Mouse (Mus musculus): Measurements from ENCODE around the gene Cpox. TPM values are rescaled to one million over a fixed set of nuclear protein-coding genes. Genes with fewer than 3 reads are reported as not detected.

Gene Cpox
- polyA plus RNA-seq, 1 experiment from 2014 or later = 40.9 TPM

DNA sequence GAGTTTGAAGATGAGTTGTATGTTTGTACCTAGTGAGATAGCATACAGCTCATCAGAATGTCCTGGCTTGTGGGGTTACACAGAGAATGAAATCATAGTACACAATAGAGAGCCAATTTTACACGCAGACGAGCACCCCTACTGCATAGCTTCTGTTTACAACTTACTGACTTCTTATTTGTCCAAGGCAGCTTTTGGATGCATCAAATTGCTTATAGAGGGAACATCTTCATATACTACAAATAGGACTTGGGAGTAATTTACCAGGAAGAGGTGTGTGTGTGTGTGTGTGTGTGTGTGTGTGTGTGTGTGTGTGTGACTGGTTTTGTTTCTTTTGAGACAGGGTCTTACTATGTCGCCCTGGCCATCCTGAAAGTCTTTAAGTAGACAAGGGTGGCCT, 1.5 kb upstream of the Cpox start:
- H3K27ac ChIP-seq = no peak overlapping the region

DNA sequence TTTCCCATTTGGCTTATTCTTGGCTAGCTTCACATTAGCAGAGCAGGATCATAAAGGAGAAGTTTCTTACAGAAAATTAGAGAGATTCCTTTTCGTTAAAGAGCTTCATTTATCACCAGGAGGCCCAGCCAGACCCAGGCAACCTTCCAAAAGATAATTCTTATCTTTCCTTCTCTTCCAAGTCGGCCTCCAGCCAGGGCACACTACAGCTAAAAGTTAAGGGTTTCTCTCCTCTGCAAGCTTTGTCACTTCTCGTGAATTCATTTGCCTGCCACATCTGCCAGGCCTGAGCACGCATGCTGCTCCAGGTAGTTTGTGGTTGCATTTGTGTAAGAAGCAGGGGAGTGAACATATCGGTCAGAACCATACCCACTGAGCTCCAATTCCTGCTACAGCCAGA, 828 bp upstream of the Cpox start:
- H3K4me2 ChIP-seq (ENCODE audit: low read length) = no peak overlapping the region; the same call in 1 of the 2 replicates
- peaks cover 8% of the 10 kb centered on the region; the same call in 1 of the 2 replicates for H3K36me3 ChIP-seq (ENCODE audit: insufficient read depth, low read length)
- no peak overlapping the region for H3K27ac ChIP-seq
- no peaks in the 10 kb centered on the region for H3K27me3 ChIP-seq (ENCODE audit: insufficient read depth, low read length)
- H3K9me3 ChIP-seq (replicated peaks; ENCODE audit: low read length) = no peaks in the 10 kb centered on the region
- no peak for TF ChIP-seq CTCF (IDR thresholded peaks at IDR 0.05; ENCODE audit: low read depth)
- no peak overlapping the region for H3K9ac ChIP-seq (ENCODE audit: low read depth, low read length)
- 54% methylated on average over 5 of the region's 5 CpGs for whole genome bisulfite sequencing
- H3K4me3 ChIP-seq (replicated peaks; ENCODE audit: low read depth, low read length) = no peak overlapping the region
- ATAC-seq (replicated peaks; ENCODE audit: low FRiP score, low read depth) (no peak), DNase-seq (ENCODE audit: low spot score) (peak; percentile 34)
- 0 out of 2 replicates have a peak, but pooled peaks cover 2% of the 10 kb centered on the region for H3K4me1 ChIP-seq (replicated peaks; ENCODE audit: insufficient read depth, low read length)

More for the DNA sequence above, 1.5 kb upstream of the Cpox start:
- WGBS = 95% methylated on average over 3 of the region's 3 CpGs
- ATAC-seq (replicated peaks; ENCODE audit: low FRiP score, low read depth) (no peak), DNase-seq (ENCODE audit: low spot score) (no peak)
- Histone ChIP-seq H3K4me3 (replicated peaks; ENCODE audit: low read depth, low read length) (no peak overlapping the region), H3K9me3 (replicated peaks; ENCODE audit: low read length) (no peaks in the 10 kb centered on the region), H3K4me1 (replicated peaks; ENCODE audit: insufficient read depth, low read length) (0 out of 2 replicates have a peak, but pooled peaks cover 2% of the 10 kb centered on the region), H3K27me3 (ENCODE audit: insufficient read depth, low read length) (no peaks in the 10 kb centered on the region), H3K9ac (ENCODE audit: low read depth, low read length) (no peak overlapping the region), H3K36me3 (ENCODE audit: insufficient read depth, low read length) (0 out of 2 replicates have a peak, but pooled peaks cover 1% of the 10 kb centered on the region), H3K4me2 (ENCODE audit: low read length) (no peak overlapping the region)
- no peak for TF ChIP-seq CTCF (IDR thresholded peaks at IDR 0.05; ENCODE audit: low read depth)

DNA sequence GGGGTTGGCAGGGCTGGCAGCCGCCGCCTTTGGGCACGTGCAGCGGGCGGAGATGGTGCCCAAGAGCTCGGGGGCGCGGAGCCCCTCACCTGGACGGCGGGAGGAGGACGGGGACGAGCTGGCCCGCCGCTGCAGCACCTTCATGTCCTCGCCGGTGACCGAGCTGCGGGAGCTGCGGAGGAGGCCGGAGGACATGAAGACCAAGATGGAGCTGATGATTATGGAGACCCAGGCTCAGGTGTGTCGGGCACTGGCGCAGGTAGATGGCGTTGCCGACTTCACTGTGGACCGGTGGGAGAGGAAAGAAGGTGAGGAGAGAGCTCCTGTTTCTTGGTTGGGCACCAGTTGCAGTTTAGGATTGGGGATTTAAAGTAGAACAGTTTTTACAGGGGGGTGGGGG, 551 bp downstream of the Cpox start:
- peak; percentile 30; the same call in 1 of the 2 replicates for TF ChIP-seq CTCF (IDR thresholded peaks at IDR 0.05; ENCODE audit: low read depth)
- under 1% methylated on average over 25 of the region's 25 CpGs for WGBS
- Histone ChIP-seq H3K4me3 (replicated peaks; ENCODE audit: low read depth, low read length) (peak overlapping the region; percentile 99), H3K4me2 (ENCODE audit: low read length) (peak overlapping the region; percentile 91), H3K27me3 (ENCODE audit: insufficient read depth, low read length) (no peaks in the 10 kb centered on the region), H3K9me3 (replicated peaks; ENCODE audit: low read length) (no peaks in the 10 kb centered on the region), H3K36me3 (ENCODE audit: insufficient read depth, low read length) (peaks cover 16% of the 10 kb centered on the region; the same call in 1 of the 2 replicates), H3K27ac (peak overlapping the region; percentile 82), H3K4me1 (replicated peaks; ENCODE audit: insufficient read depth, low read length) (0 out of 2 replicates have a peak, but pooled peaks cover 2% of the 10 kb centered on the region), H3K9ac (ENCODE audit: low read depth, low read length) (peak overlapping the region; percentile 81)
- DNase-seq (ENCODE audit: low spot score) (no peak), ATAC-seq (replicated peaks; ENCODE audit: low FRiP score, low read depth) (peak; percentile 51)

DNA sequence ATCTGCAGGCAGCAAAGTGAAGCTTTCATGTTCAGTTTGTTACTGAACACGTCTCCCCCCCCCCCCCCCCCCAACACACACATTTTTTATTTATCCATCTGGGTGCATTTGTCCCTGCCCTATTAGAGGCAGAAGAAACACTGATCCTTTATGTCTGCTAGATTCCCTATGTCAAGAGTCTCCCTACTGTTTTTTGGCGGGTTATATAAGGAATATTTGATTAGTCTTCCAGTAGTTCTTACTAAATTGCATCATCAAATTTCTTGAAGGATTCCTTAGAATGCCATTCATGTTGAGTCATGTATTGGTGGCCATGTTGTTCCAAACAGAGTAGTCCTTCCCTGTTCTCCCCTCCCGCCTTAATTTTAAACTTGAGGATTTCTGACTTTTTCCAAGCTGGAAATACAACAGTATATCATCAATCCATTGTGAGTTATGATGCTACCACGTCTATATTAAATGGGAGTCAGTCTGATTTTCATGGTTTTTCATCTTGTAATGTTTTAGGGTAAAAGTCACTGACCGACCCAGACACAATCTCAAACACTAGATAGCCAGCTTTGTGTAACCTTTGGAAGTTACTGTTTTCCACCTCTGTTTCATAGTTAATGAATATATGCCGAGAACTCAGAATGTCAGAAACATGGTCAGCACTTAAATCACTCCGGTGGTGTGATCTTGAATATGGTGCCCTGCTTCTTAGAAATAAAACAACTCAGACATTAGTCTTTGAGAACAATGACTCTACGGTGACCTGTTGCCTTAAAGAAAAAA, 1.3 kb downstream of the Cpox start:
- 0 out of 2 replicates have a peak, but pooled peaks cover 2% of the 10 kb centered on the region for H3K4me1 ChIP-seq (replicated peaks; ENCODE audit: insufficient read depth, low read length)
- peak overlapping the region; percentile 99 for H3K4me3 ChIP-seq (replicated peaks; ENCODE audit: low read depth, low read length)
- no peak overlapping the region for H3K27ac ChIP-seq
- 66% methylated on average over 8 of the region's 8 CpGs for WGBS
- TF ChIP-seq CTCF (IDR thresholded peaks at IDR 0.05; ENCODE audit: low read depth) = no peak
- peak overlapping the region; percentile 81; the same call in 1 of the 2 replicates for H3K9ac ChIP-seq (ENCODE audit: low read depth, low read length)
- DNase-seq (ENCODE audit: low spot score) = no peak
- ATAC-seq (replicated peaks; ENCODE audit: low FRiP score, low read depth) = no peak
- peaks cover 18% of the 10 kb centered on the region; the same call in 1 of the 2 replicates for H3K36me3 ChIP-seq (ENCODE audit: insufficient read depth, low read length)
- no peaks in the 10 kb centered on the region for H3K27me3 ChIP-seq (ENCODE audit: insufficient read depth, low read length)
- H3K4me2 ChIP-seq (ENCODE audit: low read length) = peak overlapping the region; percentile 91
- no peaks in the 10 kb centered on the region for H3K9me3 ChIP-seq (replicated peaks; ENCODE audit: low read length)

DNA sequence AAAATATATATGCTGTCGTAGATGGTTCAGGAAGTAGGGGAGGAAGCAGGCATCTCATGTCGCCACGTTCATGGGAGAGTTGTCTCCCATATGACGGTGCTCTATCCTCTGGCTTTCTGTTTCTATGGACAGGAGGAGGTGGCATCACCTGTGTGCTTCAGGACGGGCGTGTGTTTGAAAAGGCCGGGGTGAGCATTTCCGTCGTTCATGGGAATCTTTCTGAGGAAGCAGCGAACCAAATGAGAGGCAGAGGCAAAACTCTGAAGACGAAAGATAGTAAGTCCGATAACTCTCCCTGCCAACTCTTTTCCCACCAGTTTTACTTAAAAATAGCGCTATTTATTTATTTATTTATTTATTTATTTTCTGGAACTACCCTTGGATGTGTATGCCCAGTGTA, 2.3 kb downstream of the Cpox start:
- no peak for ATAC-seq (replicated peaks; ENCODE audit: low FRiP score, low read depth)
- H3K4me1 ChIP-seq (replicated peaks; ENCODE audit: insufficient read depth, low read length) = 0 out of 2 replicates have a peak, but pooled peaks cover 2% of the 10 kb centered on the region
- no peaks in the 10 kb centered on the region for H3K27me3 ChIP-seq (ENCODE audit: insufficient read depth, low read length)
- H3K27ac ChIP-seq = no peak overlapping the region
- no peak overlapping the region for H3K4me3 ChIP-seq (replicated peaks; ENCODE audit: low read depth, low read length)
- H3K9me3 ChIP-seq (replicated peaks; ENCODE audit: low read length) = no peaks in the 10 kb centered on the region
- no peak overlapping the region for H3K4me2 ChIP-seq (ENCODE audit: low read length)
- DNase-seq (ENCODE audit: low spot score) = no peak
- peaks cover 18% of the 10 kb centered on the region; the same call in 1 of the 2 replicates for H3K36me3 ChIP-seq (ENCODE audit: insufficient read depth, low read length)
- WGBS = 90% methylated on average over 13 of the region's 13 CpGs
- TF ChIP-seq CTCF (IDR thresholded peaks at IDR 0.05; ENCODE audit: low read depth) = no peak
- H3K9ac ChIP-seq (ENCODE audit: low read depth, low read length) = no peak overlapping the region

DNA sequence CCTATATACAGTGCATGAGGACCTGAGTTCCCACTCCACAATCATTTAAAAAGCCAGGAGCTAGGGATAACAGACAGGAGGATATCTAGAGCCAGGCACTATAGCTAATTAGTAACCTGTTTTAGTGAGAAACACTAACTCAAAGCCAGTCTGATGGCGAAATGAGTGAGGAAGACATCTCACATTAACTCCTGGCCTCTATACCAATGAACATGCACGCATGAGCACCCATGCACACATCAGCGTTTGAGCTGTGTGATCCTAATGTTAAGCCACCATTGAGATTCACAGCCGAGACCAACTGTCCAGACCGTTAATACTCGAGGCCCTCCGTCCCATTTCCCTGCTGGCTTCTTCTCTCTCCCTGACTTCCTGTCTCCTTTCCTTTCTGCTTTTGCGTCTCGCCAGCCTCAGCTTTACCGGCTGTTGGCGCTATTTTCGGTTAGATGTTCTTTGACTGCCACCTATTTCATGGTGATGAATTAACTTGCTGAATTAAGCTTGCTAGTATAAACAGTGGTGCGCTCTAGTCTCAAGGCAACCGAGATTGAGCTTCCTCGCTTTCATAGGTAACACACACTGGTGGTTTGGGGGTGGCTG, 3.8 kb downstream of the Cpox start:
- H3K27ac ChIP-seq = 0 out of 2 replicates have a peak overlapping the region, but pooled peaks have one; percentile 37
- ATAC-seq (replicated peaks; ENCODE audit: low FRiP score, low read depth) (peak; percentile 30), DNase-seq (ENCODE audit: low spot score) (no peak)

More for the DNA sequence above, 3.8 kb downstream of the Cpox start:
- Histone ChIP-seq H3K4me2 (ENCODE audit: low read length) (no peak overlapping the region), H3K9me3 (replicated peaks; ENCODE audit: low read length) (no peaks in the 10 kb centered on the region), H3K4me3 (replicated peaks; ENCODE audit: low read depth, low read length) (no peak overlapping the region), H3K27me3 (ENCODE audit: insufficient read depth, low read length) (no peaks in the 10 kb centered on the region), H3K4me1 (replicated peaks; ENCODE audit: insufficient read depth, low read length) (0 out of 2 replicates have a peak, but pooled peaks cover 2% of the 10 kb centered on the region), H3K36me3 (ENCODE audit: insufficient read depth, low read length) (peaks cover 22% of the 10 kb centered on the region; the same call in 1 of the 2 replicates), H3K9ac (ENCODE audit: low read depth, low read length) (no peak overlapping the region)
- no peak for TF ChIP-seq CTCF (IDR thresholded peaks at IDR 0.05; ENCODE audit: low read depth)
- 67% methylated on average over 15 of the region's 15 CpGs for WGBS

Data from kidney, postnatal 0 days (tissue).